Mouse (Mus musculus) hindbrain, embryonic 11.5 days (tissue): ENCODE measurements around the gene Rnf111. TPM values are rescaled to one million over a fixed set of nuclear protein-coding genes. Genes with fewer than 3 reads are reported as not detected.

Experiments used
- ATAC-seq: fragments of 200-750 bp; cut with Nextera tagmentation; 2 replicates; pipeline ENCODE4 v1.8.0; 2017; ENCODE audit warnings: mild to moderate bottlenecking, moderate TSS enrichment, moderate library complexity; ENCODE audit not compliant: low FRiP score
- DNase-seq: peaks from one replicate; pipeline ENCODE4 v3.0.0-alpha.2; 2015; ENCODE audit warnings: low spot score
- H3K27ac ChIP-seq: fragments of 300-500 bp; sonication (generic); 2 replicates; pipeline ENCODE4 v1.5.1; 2014; ENCODE audit warnings: mild to moderate bottlenecking, low read depth, low read length
- H3K27me3 ChIP-seq: fragments of 300-500 bp; sonication (generic); 2 replicates; pipeline ENCODE4 v1.6.1; 2014; ENCODE audit warnings: mild to moderate bottlenecking, low read length, moderate library complexity, mixed read lengths; ENCODE audit not compliant: control insufficient read depth, insufficient read depth
- H3K36me3 ChIP-seq: fragments of 300-500 bp; sonication (generic); 2 replicates; pipeline ENCODE4 v1.6.1; 2014; ENCODE audit warnings: mild to moderate bottlenecking, low read length, moderate library complexity, mixed read lengths; ENCODE audit not compliant: control insufficient read depth, insufficient read depth
- H3K4me1 ChIP-seq: fragments of 300-500 bp; sonication (generic); replicated peaks from 2 replicates; pipeline ENCODE4 v1.6.1; 2014; ENCODE audit warnings: low read length, mixed read lengths; ENCODE audit not compliant: control insufficient read depth, insufficient read depth
- H3K4me2 ChIP-seq: fragments of 300-500 bp; sonication (generic); replicated peaks from 2 replicates; pipeline ENCODE4 v1.6.1; 2014; ENCODE audit warnings: mild to moderate bottlenecking, low read depth, low read length
- H3K4me3 ChIP-seq: fragments of 300-500 bp; sonication (generic); 2 replicates; pipeline ENCODE4 v1.5.1; 2014; ENCODE audit warnings: low read depth, low read length
- H3K9ac ChIP-seq: fragments of 300-500 bp; sonication (generic); 2 replicates; pipeline ENCODE4 v1.6.1; 2014; ENCODE audit warnings: low read depth, low read length
- H3K9me3 ChIP-seq: fragments of 300-500 bp; sonication (generic); 2 replicates; pipeline ENCODE4 v1.6.1; 2016; ENCODE audit warnings: low read length; ENCODE audit not compliant: control insufficient read depth
- WGBS: fragments of 180-500 bp; shearing (Covaris S2); extraction: QIAGEN DNeasy Blood & Tissue Kit; methylation state at CpG from one replicate; pipeline ENCODE4 v1.1.7; 2014; 5-methylcytosine and 5-hydroxymethylcytosine counted together
- polyA plus RNA-seq: library from polyadenylated mRNA; unstranded; fragments of >200 nt; fragmentation: Nextera tagmentation; extraction: Ambion mirVana; gene quantifications from 2 replicates; pipeline ENCODE4 v1.2.1, GENCODE M21; 2014

Rnf111 gene
- polyA plus RNA-seq, 1 experiment from 2014 or later: 40.0 TPM

DNA sequence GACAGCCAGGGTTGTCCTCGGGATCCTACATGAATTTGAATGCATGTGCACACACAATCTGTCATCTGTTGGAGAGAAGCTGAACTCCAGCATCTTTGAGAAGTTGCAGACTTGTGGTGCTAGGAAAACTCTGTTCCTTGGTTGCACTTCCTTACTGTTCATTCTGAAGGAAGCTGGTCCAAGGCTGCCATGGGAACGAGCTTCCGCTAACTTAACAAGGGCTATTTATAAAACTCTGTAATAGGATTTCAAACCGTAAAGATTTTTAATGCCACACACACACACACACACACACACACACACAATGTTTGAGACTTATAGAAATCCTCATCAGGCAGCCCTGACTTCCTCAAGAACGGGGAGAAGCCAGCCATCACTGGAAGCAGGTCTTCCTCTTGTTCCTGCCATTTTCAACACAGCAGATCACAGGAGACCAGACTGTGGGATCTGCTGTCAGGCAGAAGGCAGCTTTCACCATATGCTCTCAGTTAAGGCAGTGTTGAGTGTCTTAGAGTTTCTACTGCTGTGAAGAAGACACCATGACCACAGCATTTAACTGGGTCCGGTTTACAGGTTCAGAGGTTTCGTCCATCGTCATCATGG lies 101.5 kb downstream of the Rnf111 start:
- DNase-seq (no peak), ATAC-seq (no peak)
- Histone ChIP-seq H3K9ac (no peak overlapping the region), H3K27me3 (no peaks in the 10 kb centered on the region), H3K9me3 (no peaks in the 10 kb centered on the region), H3K4me3 (no peak overlapping the region), H3K4me1 (no peaks in the 10 kb centered on the region), H3K4me2 (no peak overlapping the region), H3K27ac (no peak overlapping the region), H3K36me3 (peaks cover 4% of the 10 kb centered on the region; the same call in 1 of the 2 replicates)
- WGBS: 94% methylated on average over 8 of the region's 8 CpGs

DNA sequence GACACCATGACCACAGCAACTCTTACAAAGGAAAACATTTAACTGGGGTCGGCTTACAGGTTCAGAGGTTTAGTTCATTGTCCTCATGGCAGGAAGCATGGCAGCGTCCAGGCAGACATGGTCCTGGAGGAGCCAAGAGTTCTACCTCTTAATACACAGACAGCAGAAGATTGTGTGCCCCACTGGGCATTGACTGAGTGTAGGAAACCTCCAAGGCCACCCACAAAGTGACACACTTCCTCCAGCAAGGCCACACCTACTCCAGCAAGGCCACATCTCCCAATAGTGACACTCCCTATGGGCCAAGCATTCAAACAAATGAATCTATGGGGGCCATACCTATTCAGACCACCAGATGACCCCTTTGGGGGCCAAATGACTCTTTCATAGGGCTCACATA lies 107.4 kb downstream of the Rnf111 start:
- no peak overlapping the region for H3K4me2 ChIP-seq
- 80% methylated on average over 2 of the region's 2 CpGs for WGBS
- DNase-seq (no peak), ATAC-seq (no peak)
- H3K36me3 ChIP-seq: no peaks in the 10 kb centered on the region
- H3K4me3 ChIP-seq: no peak overlapping the region
- no peak overlapping the region for H3K9ac ChIP-seq
- H3K27me3 ChIP-seq: no peaks in the 10 kb centered on the region
- no peak overlapping the region for H3K27ac ChIP-seq
- no peaks in the 10 kb centered on the region for H3K9me3 ChIP-seq
- H3K4me1 ChIP-seq: no peaks in the 10 kb centered on the region

- Histone ChIP-seq H3K4me3 (no peak overlapping the region), H3K4me1 (no peaks in the 10 kb centered on the region), H3K9me3 (no peaks in the 10 kb centered on the region), H3K36me3 (no peaks in the 10 kb centered on the region), H3K27ac (no peak overlapping the region), H3K4me2 (no peak overlapping the region), H3K27me3 (no peaks in the 10 kb centered on the region), H3K9ac (no peak overlapping the region)
- WGBS: 89% methylated on average over 12 of the region's 12 CpGs
- DNase-seq (peak; percentile 17), ATAC-seq (no peak)
Observed at GRCm38 (mm10) chr9:70395617-70396016, 107.9 kb downstream of the Rnf111 start.

GRCm38 (mm10) chr9:70392563-70392907 lies 111.0 kb downstream of the Rnf111 start:
- Histone ChIP-seq H3K27me3 (no peaks in the 10 kb centered on the region), H3K27ac (no peak overlapping the region), H3K36me3 (no peaks in the 10 kb centered on the region), H3K9ac (no peak overlapping the region; the same call in 1 of the 2 replicates), H3K4me3 (no peak overlapping the region), H3K4me2 (no peak overlapping the region), H3K4me1 (no peaks in the 10 kb centered on the region), H3K9me3 (no peaks in the 10 kb centered on the region)
- ATAC-seq (peak; percentile 40; the same call in 1 of the 2 replicates), DNase-seq (peak; percentile 69)
- WGBS: 23% methylated on average over 6 of the region's 6 CpGs

- H3K4me2 ChIP-seq: no peak overlapping the region
- ATAC-seq (no peak), DNase-seq (no peak)
- no peaks in the 10 kb centered on the region for H3K36me3 ChIP-seq
- no peaks in the 10 kb centered on the region for H3K9me3 ChIP-seq
- no peak overlapping the region for H3K27ac ChIP-seq
- WGBS: 80% methylated on average over 12 of the region's 12 CpGs
- no peak overlapping the region; the same call in 1 of the 2 replicates for H3K9ac ChIP-seq
- no peaks in the 10 kb centered on the region for H3K27me3 ChIP-seq
- no peaks in the 10 kb centered on the region for H3K4me1 ChIP-seq
- H3K4me3 ChIP-seq: no peak overlapping the region
Observed at GRCm38 (mm10) chr9:70391660-70392562, 111.6 kb downstream of the Rnf111 start.

DNA sequence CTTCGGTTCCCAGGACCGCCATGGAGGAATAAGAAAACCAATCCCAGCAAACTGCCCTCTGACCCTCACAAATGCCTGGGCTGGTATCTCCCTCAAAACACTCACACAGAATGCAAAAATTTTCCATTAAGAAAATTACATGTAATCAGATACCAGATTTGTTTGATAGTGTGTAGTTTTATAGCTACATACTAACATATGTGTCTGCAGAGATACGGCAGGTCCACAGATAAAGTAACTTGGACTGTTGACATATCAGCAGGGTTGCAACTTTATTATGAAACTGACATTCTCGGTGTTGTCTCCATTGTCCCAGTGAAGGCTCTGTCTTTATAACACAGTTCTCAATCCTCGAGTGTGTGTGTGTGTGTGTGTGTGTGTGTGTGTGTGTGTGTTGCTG lies 112.5 kb downstream of the Rnf111 start:
- no peak overlapping the region for H3K4me3 ChIP-seq
- H3K27me3 ChIP-seq: no peaks in the 10 kb centered on the region
- H3K9me3 ChIP-seq: no peaks in the 10 kb centered on the region
- WGBS: 82% methylated on average over 5 of the region's 5 CpGs
- no peak overlapping the region for H3K27ac ChIP-seq
- no peak for DNase-seq
- no peak overlapping the region for H3K4me2 ChIP-seq
- no peaks in the 10 kb centered on the region for H3K4me1 ChIP-seq
- no peaks in the 10 kb centered on the region for H3K36me3 ChIP-seq
- no peak for ATAC-seq
- H3K9ac ChIP-seq: no peak overlapping the region

DNA sequence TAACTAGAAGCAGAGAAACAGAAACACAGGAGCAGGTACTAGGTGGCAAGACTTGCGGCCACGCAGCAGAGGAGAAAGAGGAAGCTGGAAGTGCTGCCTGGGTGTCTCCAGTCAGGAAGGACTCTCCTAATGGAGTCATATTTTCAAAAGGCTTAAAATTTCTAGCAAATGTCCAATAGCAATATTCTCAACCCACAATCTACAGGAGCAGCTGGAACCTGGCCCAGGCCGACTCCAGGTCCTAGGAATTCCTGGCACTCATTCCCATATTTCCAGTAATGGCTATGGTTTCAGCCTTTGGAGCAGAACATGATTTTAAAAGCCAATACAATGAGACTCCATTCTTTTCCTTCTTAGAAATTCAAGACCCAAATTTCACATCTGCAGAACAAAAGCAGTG lies 114.0 kb downstream of the Rnf111 start:
- Histone ChIP-seq H3K4me2 (no peak overlapping the region), H3K9me3 (no peaks in the 10 kb centered on the region), H3K27ac (no peak overlapping the region), H3K9ac (no peak overlapping the region), H3K4me1 (no peaks in the 10 kb centered on the region), H3K4me3 (no peak overlapping the region), H3K27me3 (no peaks in the 10 kb centered on the region), H3K36me3 (no peaks in the 10 kb centered on the region)
- ATAC-seq (no peak), DNase-seq (no peak)
- WGBS: 94% methylated on average over 3 of the region's 3 CpGs

DNA sequence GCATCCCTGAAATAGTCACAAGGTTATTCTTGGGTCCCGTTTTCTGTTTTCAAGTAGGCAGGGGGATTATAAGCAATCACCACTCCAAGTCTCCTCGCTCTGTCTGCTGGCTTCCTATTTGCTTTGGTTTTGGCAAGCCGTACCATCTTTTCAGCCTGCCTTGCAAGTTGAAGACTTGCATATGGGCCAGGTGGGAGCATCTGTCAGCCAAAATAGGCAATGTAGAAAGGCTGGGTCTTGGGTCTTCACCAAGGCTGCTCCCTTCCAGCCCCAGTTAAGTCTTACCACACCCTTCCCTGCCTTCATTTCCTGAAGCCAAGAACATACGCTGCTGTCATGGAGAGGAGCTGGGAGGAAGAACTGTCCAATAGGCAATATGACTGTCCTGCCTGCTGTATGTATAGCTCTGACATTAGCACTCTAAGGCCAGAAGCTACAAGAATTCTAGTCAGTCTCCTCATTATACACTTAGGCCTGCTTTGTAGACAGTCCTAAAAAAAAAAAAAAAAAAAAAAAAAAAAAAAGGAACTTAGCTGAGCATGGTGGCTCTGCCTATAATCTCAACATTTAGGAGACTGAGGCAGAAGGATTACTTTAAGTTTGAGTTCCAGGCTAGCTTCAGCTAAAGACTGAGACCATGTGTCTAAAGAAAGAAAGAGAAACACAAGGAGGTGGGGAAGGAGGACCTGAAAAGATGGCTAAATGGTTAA lies 116.0 kb downstream of the Rnf111 start:
- Histone ChIP-seq H3K4me3 (no peak overlapping the region), H3K27me3 (no peaks in the 10 kb centered on the region), H3K4me1 (no peaks in the 10 kb centered on the region), H3K9me3 (no peaks in the 10 kb centered on the region), H3K9ac (no peak overlapping the region), H3K4me2 (no peak overlapping the region), H3K36me3 (no peaks in the 10 kb centered on the region), H3K27ac (no peak overlapping the region)
- no peak for DNase-seq
- ATAC-seq: no peak
- WGBS: 95% methylated on average over 4 of the region's 4 CpGs
